Mouse (Mus musculus): ENCODE data around the gene Tubgcp4.

Gene Tubgcp4

GRCm38 (mm10) chr2:121195466-121195865 is 25.0 kb downstream of the Tubgcp4 start:
- no peak for DNase-seq (ENCODE audit: low read depth, low spot score)

GRCm38 (mm10) chr2:121204276-121204675 is 33.8 kb downstream of the Tubgcp4 start:
- no peak for DNase-seq (ENCODE audit: low read depth, low spot score)

- no peak for DNase-seq (ENCODE audit: low read depth, low spot score)
These were observed 36.1 kb downstream of the Tubgcp4 start for GRCm38 (mm10) chr2:121206541-121206940.

- DNase-seq (ENCODE audit: low read depth, low spot score): no peak
These were observed 44.0 kb downstream of the Tubgcp4 start for GRCm38 (mm10) chr2:121214491-121214890.

- DNase-seq (ENCODE audit: low read depth, low spot score): no peak
These were observed 48.7 kb downstream of the Tubgcp4 start for GRCm38 (mm10) chr2:121219177-121219576.

- DNase-seq (ENCODE audit: low read depth, low spot score): peak; percentile 13
These were observed 49.5 kb downstream of the Tubgcp4 start for GRCm38 (mm10) chr2:121219994-121220393.

GRCm38 (mm10) chr2:121223010-121223409 is 52.6 kb downstream of the Tubgcp4 start:
- DNase-seq (ENCODE audit: low read depth, low spot score): peak; percentile 3

GRCm38 (mm10) chr2:121228135-121228534 is 57.7 kb downstream of the Tubgcp4 start:
- no peak for DNase-seq (ENCODE audit: low read depth, low spot score)

- DNase-seq (ENCODE audit: low read depth, low spot score): no peak
These were observed 65.1 kb downstream of the Tubgcp4 start for GRCm38 (mm10) chr2:121235460-121236072.

- no peak for DNase-seq (ENCODE audit: low read depth, low spot score)
These were observed 69.0 kb downstream of the Tubgcp4 start for GRCm38 (mm10) chr2:121239426-121239825.

- no peak for DNase-seq (ENCODE audit: low read depth, low spot score)
These were observed 73.6 kb downstream of the Tubgcp4 start for GRCm38 (mm10) chr2:121244099-121244498.
